Mouse (Mus musculus): ENCODE data around the gene Alppl2. TPM values are rescaled to one million over a fixed set of nuclear protein-coding genes. Genes with fewer than 3 reads are reported as not detected.

Alppl2 gene
- polyA plus RNA-seq, 1 experiment from 2014 or later, result not detected

GRCm38 (mm10) chr1:87059042-87059665 lies 30.6 kb downstream of the Alppl2 start:
- no peaks in the 10 kb centered on the region for H3K4me1 ChIP-seq (replicated peaks; ENCODE audit: control insufficient read depth, insufficient read depth, low read length)
- no peak overlapping the region for H3K9ac ChIP-seq (replicated peaks; ENCODE audit: low read depth, low read length)
- no peaks in the 10 kb centered on the region for H3K27me3 ChIP-seq (replicated peaks; ENCODE audit: control insufficient read depth, insufficient read depth, low read length)
- H3K27ac ChIP-seq (ENCODE audit: low read length), result no peak overlapping the region
- no peak for ATAC-seq
- no peak overlapping the region for H3K4me2 ChIP-seq (ENCODE audit: low read length)
- no peak overlapping the region for H3K4me3 ChIP-seq (replicated peaks; ENCODE audit: low read length)
- no peaks in the 10 kb centered on the region for H3K36me3 ChIP-seq (ENCODE audit: control insufficient read depth, insufficient read depth)
- 76% methylated on average over 8 of the region's 8 CpGs for WGBS
- H3K9me3 ChIP-seq (ENCODE audit: control insufficient read depth, low read length), result no peaks in the 10 kb centered on the region; the same call in 1 of the 2 replicates

- Histone ChIP-seq H3K27ac (ENCODE audit: low read length) (no peak overlapping the region), H3K9me3 (ENCODE audit: control insufficient read depth, low read length) (no peaks in the 10 kb centered on the region), H3K4me3 (replicated peaks; ENCODE audit: low read length) (no peak overlapping the region), H3K36me3 (ENCODE audit: control insufficient read depth, insufficient read depth) (no peaks in the 10 kb centered on the region), H3K27me3 (replicated peaks; ENCODE audit: control insufficient read depth, insufficient read depth, low read length) (no peaks in the 10 kb centered on the region), H3K4me1 (replicated peaks; ENCODE audit: control insufficient read depth, insufficient read depth, low read length) (no peaks in the 10 kb centered on the region), H3K4me2 (ENCODE audit: low read length) (no peak overlapping the region), H3K9ac (replicated peaks; ENCODE audit: low read depth, low read length) (no peak overlapping the region)
- WGBS, result 75% methylated on average over 4 of the region's 4 CpGs
- ATAC-seq, result no peak
Measured at GRCm38 (mm10) chr1:87057075-87057474, 32.7 kb downstream of the Alppl2 start.

- H3K4me3 ChIP-seq (replicated peaks; ENCODE audit: low read length), result no peak overlapping the region
- H3K27me3 ChIP-seq (replicated peaks; ENCODE audit: control insufficient read depth, insufficient read depth, low read length), result no peaks in the 10 kb centered on the region
- H3K27ac ChIP-seq (ENCODE audit: low read length), result no peak overlapping the region
- no peak overlapping the region for H3K9ac ChIP-seq (replicated peaks; ENCODE audit: low read depth, low read length)
- 83% methylated on average over 4 of the region's 4 CpGs for WGBS
- no peak overlapping the region for H3K4me2 ChIP-seq (ENCODE audit: low read length)
- ATAC-seq, result no peak
- peaks cover 2% of the 10 kb centered on the region; the same call in 1 of the 2 replicates for H3K36me3 ChIP-seq (ENCODE audit: control insufficient read depth, insufficient read depth)
- H3K9me3 ChIP-seq (ENCODE audit: control insufficient read depth, low read length), result no peaks in the 10 kb centered on the region
- H3K4me1 ChIP-seq (replicated peaks; ENCODE audit: control insufficient read depth, insufficient read depth, low read length), result no peaks in the 10 kb centered on the region; the same call in 1 of the 2 replicates
Measured at GRCm38 (mm10) chr1:87051369-87051768, 38.4 kb downstream of the Alppl2 start.

GRCm38 (mm10) chr1:87050700-87051099 lies 39.0 kb downstream of the Alppl2 start:
- Histone ChIP-seq H3K9ac (replicated peaks; ENCODE audit: low read depth, low read length) (no peak overlapping the region), H3K27me3 (replicated peaks; ENCODE audit: control insufficient read depth, insufficient read depth, low read length) (no peaks in the 10 kb centered on the region), H3K27ac (ENCODE audit: low read length) (no peak overlapping the region), H3K4me3 (replicated peaks; ENCODE audit: low read length) (no peak overlapping the region), H3K4me1 (replicated peaks; ENCODE audit: control insufficient read depth, insufficient read depth, low read length) (no peaks in the 10 kb centered on the region; the same call in 1 of the 2 replicates), H3K36me3 (ENCODE audit: control insufficient read depth, insufficient read depth) (peaks cover 2% of the 10 kb centered on the region; the same call in 1 of the 2 replicates), H3K4me2 (ENCODE audit: low read length) (no peak overlapping the region), H3K9me3 (ENCODE audit: control insufficient read depth, low read length) (no peaks in the 10 kb centered on the region)
- no peak for ATAC-seq
- WGBS, result 89% methylated on average over 1 of the region's 1 CpGs

GRCm38 (mm10) chr1:87050072-87050471 lies 39.7 kb downstream of the Alppl2 start:
- Histone ChIP-seq H3K9ac (replicated peaks; ENCODE audit: low read depth, low read length) (no peak overlapping the region), H3K4me3 (replicated peaks; ENCODE audit: low read length) (no peak overlapping the region), H3K27ac (ENCODE audit: low read length) (no peak overlapping the region), H3K27me3 (replicated peaks; ENCODE audit: control insufficient read depth, insufficient read depth, low read length) (no peaks in the 10 kb centered on the region), H3K4me2 (ENCODE audit: low read length) (no peak overlapping the region), H3K4me1 (replicated peaks; ENCODE audit: control insufficient read depth, insufficient read depth, low read length) (no peaks in the 10 kb centered on the region; the same call in 1 of the 2 replicates), H3K9me3 (ENCODE audit: control insufficient read depth, low read length) (no peaks in the 10 kb centered on the region), H3K36me3 (ENCODE audit: control insufficient read depth, insufficient read depth) (peaks cover 2% of the 10 kb centered on the region; the same call in 1 of the 2 replicates)
- ATAC-seq, result peak; percentile 58
- 33% methylated on average over 3 of the region's 3 CpGs for WGBS

GRCm38 (mm10) chr1:87041814-87042438 lies 47.8 kb downstream of the Alppl2 start:
- ATAC-seq, result peak; percentile 85
- H3K9ac ChIP-seq (replicated peaks; ENCODE audit: low read depth, low read length), result no peak overlapping the region
- H3K27ac ChIP-seq (ENCODE audit: low read length), result no peak overlapping the region
- H3K36me3 ChIP-seq (ENCODE audit: control insufficient read depth, insufficient read depth), result no peaks in the 10 kb centered on the region
- 0% methylated on average over 1 of the region's 1 CpGs for WGBS
- no peaks in the 10 kb centered on the region for H3K27me3 ChIP-seq (replicated peaks; ENCODE audit: control insufficient read depth, insufficient read depth, low read length)
- H3K4me2 ChIP-seq (ENCODE audit: low read length), result no peak overlapping the region
- no peak overlapping the region for H3K4me3 ChIP-seq (replicated peaks; ENCODE audit: low read length)
- no peaks in the 10 kb centered on the region for H3K4me1 ChIP-seq (replicated peaks; ENCODE audit: control insufficient read depth, insufficient read depth, low read length)
- no peaks in the 10 kb centered on the region for H3K9me3 ChIP-seq (ENCODE audit: control insufficient read depth, low read length)

- ATAC-seq, result peak; percentile 34; the same call in 1 of the 2 replicates
- Histone ChIP-seq H3K36me3 (ENCODE audit: control insufficient read depth, insufficient read depth) (no peaks in the 10 kb centered on the region), H3K9ac (replicated peaks; ENCODE audit: low read depth, low read length) (no peak overlapping the region), H3K4me3 (replicated peaks; ENCODE audit: low read length) (no peak overlapping the region), H3K27me3 (replicated peaks; ENCODE audit: control insufficient read depth, insufficient read depth, low read length) (no peaks in the 10 kb centered on the region), H3K4me1 (replicated peaks; ENCODE audit: control insufficient read depth, insufficient read depth, low read length) (no peaks in the 10 kb centered on the region), H3K27ac (ENCODE audit: low read length) (no peak overlapping the region), H3K9me3 (ENCODE audit: control insufficient read depth, low read length) (no peaks in the 10 kb centered on the region), H3K4me2 (ENCODE audit: low read length) (no peak overlapping the region)
- WGBS, result 16% methylated on average over 3 of the region's 3 CpGs
Measured at GRCm38 (mm10) chr1:87041119-87041518, 48.6 kb downstream of the Alppl2 start.

GRCm38 (mm10) chr1:87038477-87039070 lies 51.2 kb downstream of the Alppl2 start:
- no peak overlapping the region for H3K4me2 ChIP-seq (ENCODE audit: low read length)
- WGBS, result 95% methylated on average over 2 of the region's 2 CpGs
- H3K4me3 ChIP-seq (replicated peaks; ENCODE audit: low read length), result no peak overlapping the region
- peaks cover 10% of the 10 kb centered on the region for H3K4me1 ChIP-seq (replicated peaks; ENCODE audit: control insufficient read depth, insufficient read depth, low read length)
- no peaks in the 10 kb centered on the region for H3K9me3 ChIP-seq (ENCODE audit: control insufficient read depth, low read length)
- no peak for ATAC-seq
- H3K27me3 ChIP-seq (replicated peaks; ENCODE audit: control insufficient read depth, insufficient read depth, low read length), result no peaks in the 10 kb centered on the region
- H3K27ac ChIP-seq (ENCODE audit: low read length), result no peak overlapping the region
- no peak overlapping the region for H3K9ac ChIP-seq (replicated peaks; ENCODE audit: low read depth, low read length)
- H3K36me3 ChIP-seq (ENCODE audit: control insufficient read depth, insufficient read depth), result no peaks in the 10 kb centered on the region

All from forebrain, embryonic 16.5 days (tissue).